Mouse (Mus musculus) embryonic facial prominence, embryonic 14.5 days (tissue): Measurements from ENCODE around the gene Sox1. TPM values are rescaled to one million over a fixed set of nuclear protein-coding genes. Genes with fewer than 3 reads are reported as not detected.
A peak's percentile ranks its signal among the peaks of the same experiment; 100 is the strongest.

ENCODE experiments used
- ATAC-seq: fragments of 200-750 bp; cut with Nextera tagmentation; 2 replicates; pipeline ENCODE4 v1.8.0; 2017; ENCODE audit warnings: low read depth, moderate number of reproducible peaks, moderate TSS enrichment
- DNase-seq: peaks from one replicate; pipeline ENCODE4 v3.0.0-alpha.2; 2015; ENCODE audit warnings: low spot score
- H3K27ac ChIP-seq: fragments of 300-500 bp; sonication (generic); replicated peaks from 2 replicates; pipeline ENCODE4 v1.5.1; 2014; ENCODE audit warnings: low read depth, mild to moderate bottlenecking, low read length, moderate library complexity
- H3K27me3 ChIP-seq: fragments of 300-500 bp; sonication (generic); replicated peaks from 2 replicates; pipeline ENCODE4 v1.6.1; 2014; ENCODE audit warnings: low read length; ENCODE audit not compliant: control insufficient read depth, insufficient read depth
- H3K36me3 ChIP-seq: fragments of 300-500 bp; sonication (generic); 2 replicates; pipeline ENCODE4 v1.6.1; 2014; ENCODE audit warnings: low read length, mixed read lengths; ENCODE audit not compliant: control insufficient read depth, insufficient read depth
- H3K4me1 ChIP-seq: fragments of 300-500 bp; sonication (generic); 2 replicates; pipeline ENCODE4 v1.6.1; 2014; ENCODE audit warnings: antibody characterized with exemption, low read length; ENCODE audit not compliant: control insufficient read depth, insufficient read depth
- H3K4me2 ChIP-seq: fragments of 300-500 bp; sonication (generic); 2 replicates; pipeline ENCODE4 v1.6.1; 2014; ENCODE audit warnings: low read depth, mild to moderate bottlenecking, low read length, moderate library complexity, mixed read lengths
- H3K4me3 ChIP-seq: fragments of 300-500 bp; sonication (generic); 2 replicates; pipeline ENCODE4 v1.5.1; 2014; ENCODE audit warnings: low read depth, mild to moderate bottlenecking, low read length
- H3K9ac ChIP-seq: fragments of 300-500 bp; sonication (generic); 2 replicates; pipeline ENCODE4 v1.6.1; 2014; ENCODE audit warnings: low read depth, mild to moderate bottlenecking, low read length, moderate library complexity, mixed read lengths
- H3K9me3 ChIP-seq: fragments of 300-500 bp; sonication (generic); 2 replicates; pipeline ENCODE4 v1.6.1; 2016; ENCODE audit warnings: low read length; ENCODE audit not compliant: control insufficient read depth
- WGBS: fragments of 180-500 bp; shearing (Covaris S2); extraction: QIAGEN DNeasy Blood & Tissue Kit; methylation state at CpG from one replicate; pipeline ENCODE4 v1.1.7; 2014; 5-methylcytosine and 5-hydroxymethylcytosine counted together
- microRNA-seq: library from miRNA; unstranded; fragments of <30 nt; microRNA quantifications from one replicate; pipeline ENCODE4, GENCODE M21; 2016; ENCODE audit warnings: borderline number of aligned reads
- polyA plus RNA-seq: library from polyadenylated mRNA; unstranded; fragments of >200 nt; fragmentation: Nextera tagmentation; extraction: Ambion mirVana; gene quantifications from 2 replicates; pipeline ENCODE4 v1.2.1, GENCODE M21; 2014

The Sox1 gene
- polyA plus RNA-seq, 1 experiment from 2014 or later: not detected

DNA sequence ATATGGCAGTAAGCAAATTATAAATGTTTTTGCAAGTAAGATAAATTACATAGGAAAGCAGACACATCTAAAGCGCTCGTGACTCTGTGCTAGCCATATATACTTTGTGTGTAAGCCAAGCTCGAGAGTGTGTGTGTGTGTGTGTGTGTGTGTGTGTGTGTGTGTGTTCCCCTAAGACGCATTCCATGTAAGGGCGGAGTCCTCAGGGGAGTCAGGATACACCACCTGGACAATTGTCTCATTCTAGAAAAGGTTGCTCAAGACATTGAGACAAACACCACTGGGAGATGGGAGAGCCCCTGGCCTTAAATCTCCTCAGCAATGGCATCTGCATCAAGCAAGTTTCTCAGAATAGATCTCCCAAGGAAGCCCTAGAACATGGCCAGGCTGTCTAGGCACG lies 42.9 kb downstream of the Sox1 start:
- WGBS: 85% methylated on average over 6 of the region's 6 CpGs
- no peaks in the 10 kb centered on the region for H3K9me3 ChIP-seq
- DNase-seq (no peak), ATAC-seq (no peak)
- H3K4me3 ChIP-seq: no peak overlapping the region
- peaks cover 27% of the 10 kb centered on the region for H3K27me3 ChIP-seq
- no peak overlapping the region for H3K27ac ChIP-seq
- no peak overlapping the region for H3K9ac ChIP-seq
- H3K4me2 ChIP-seq: no peak overlapping the region
- no peaks in the 10 kb centered on the region for H3K36me3 ChIP-seq
- H3K4me1 ChIP-seq: no peaks in the 10 kb centered on the region

DNA sequence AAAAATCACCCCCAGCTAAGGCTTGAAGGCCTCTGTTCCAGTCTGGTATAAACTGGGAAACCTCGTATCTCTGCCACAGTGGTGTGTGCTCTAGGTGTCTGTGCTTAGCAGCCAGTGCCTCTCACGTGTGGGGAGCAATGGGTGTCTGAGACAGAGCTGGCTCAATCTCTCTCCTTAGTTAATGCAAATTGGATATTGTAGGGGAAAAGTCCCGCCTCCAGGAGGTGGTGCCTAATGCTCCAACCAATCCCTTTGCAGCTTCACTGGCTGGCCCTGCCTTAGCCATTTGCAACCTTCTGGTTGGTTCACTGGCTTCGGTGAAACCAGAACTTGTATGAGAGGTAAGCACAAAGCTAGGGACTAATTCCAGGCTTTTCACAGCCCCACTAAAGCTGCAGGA lies 43.9 kb downstream of the Sox1 start:
- Histone ChIP-seq H3K4me1 (no peaks in the 10 kb centered on the region), H3K9ac (no peak overlapping the region), H3K27ac (no peak overlapping the region), H3K4me2 (no peak overlapping the region), H3K36me3 (no peaks in the 10 kb centered on the region), H3K27me3 (peaks cover 18% of the 10 kb centered on the region), H3K9me3 (no peaks in the 10 kb centered on the region), H3K4me3 (no peak overlapping the region)
- DNase-seq: peak; percentile 31
- no peak for ATAC-seq
- WGBS: 24% methylated on average over 4 of the region's 4 CpGs

GRCm38 (mm10) chr8:12439846-12440245 lies 44.8 kb downstream of the Sox1 start:
- Histone ChIP-seq H3K4me1 (no peaks in the 10 kb centered on the region), H3K36me3 (no peaks in the 10 kb centered on the region), H3K9me3 (no peaks in the 10 kb centered on the region), H3K27me3 (peaks cover 17% of the 10 kb centered on the region), H3K4me3 (no peak overlapping the region), H3K4me2 (no peak overlapping the region), H3K9ac (no peak overlapping the region), H3K27ac (no peak overlapping the region)
- DNase-seq (no peak), ATAC-seq (no peak)
- WGBS: 93% methylated on average over 10 of the region's 10 CpGs

DNA sequence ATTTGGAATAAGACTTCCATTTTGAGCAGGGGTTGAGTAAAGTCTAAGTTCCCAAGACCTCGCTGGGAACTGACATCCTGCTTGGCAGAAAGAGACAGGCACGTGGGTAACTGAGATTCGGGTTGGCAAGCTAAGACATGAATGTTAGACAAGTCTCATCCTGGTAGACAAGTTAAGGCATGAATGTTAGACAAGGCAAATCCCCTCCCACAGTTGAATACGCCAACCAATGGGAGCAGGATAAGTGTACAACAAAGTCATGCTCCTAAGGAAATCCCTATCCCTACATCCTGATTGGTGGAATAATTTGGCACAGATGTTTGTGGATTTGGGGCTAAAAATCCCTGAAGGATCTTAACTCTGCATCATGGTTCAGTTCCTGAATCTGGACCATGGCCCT lies 45.9 kb downstream of the Sox1 start:
- DNase-seq (no peak), ATAC-seq (no peak)
- Histone ChIP-seq H3K27ac (no peak overlapping the region), H3K4me3 (no peak overlapping the region), H3K9me3 (no peaks in the 10 kb centered on the region), H3K27me3 (peaks cover 18% of the 10 kb centered on the region), H3K9ac (no peak overlapping the region), H3K4me1 (no peaks in the 10 kb centered on the region), H3K4me2 (no peak overlapping the region), H3K36me3 (no peaks in the 10 kb centered on the region)
- 83% methylated on average over 4 of the region's 4 CpGs for WGBS

GRCm38 (mm10) chr8:12445258-12445657 lies 50.2 kb downstream of the Sox1 start:
- Histone ChIP-seq H3K9me3 (no peaks in the 10 kb centered on the region), H3K4me2 (no peak overlapping the region), H3K4me3 (no peak overlapping the region), H3K36me3 (no peaks in the 10 kb centered on the region), H3K4me1 (no peaks in the 10 kb centered on the region), H3K9ac (no peak overlapping the region), H3K27ac (no peak overlapping the region), H3K27me3 (peaks cover 46% of the 10 kb centered on the region)
- DNase-seq (no peak), ATAC-seq (no peak)
- WGBS: 46% methylated on average over 2 of the region's 2 CpGs

DNA sequence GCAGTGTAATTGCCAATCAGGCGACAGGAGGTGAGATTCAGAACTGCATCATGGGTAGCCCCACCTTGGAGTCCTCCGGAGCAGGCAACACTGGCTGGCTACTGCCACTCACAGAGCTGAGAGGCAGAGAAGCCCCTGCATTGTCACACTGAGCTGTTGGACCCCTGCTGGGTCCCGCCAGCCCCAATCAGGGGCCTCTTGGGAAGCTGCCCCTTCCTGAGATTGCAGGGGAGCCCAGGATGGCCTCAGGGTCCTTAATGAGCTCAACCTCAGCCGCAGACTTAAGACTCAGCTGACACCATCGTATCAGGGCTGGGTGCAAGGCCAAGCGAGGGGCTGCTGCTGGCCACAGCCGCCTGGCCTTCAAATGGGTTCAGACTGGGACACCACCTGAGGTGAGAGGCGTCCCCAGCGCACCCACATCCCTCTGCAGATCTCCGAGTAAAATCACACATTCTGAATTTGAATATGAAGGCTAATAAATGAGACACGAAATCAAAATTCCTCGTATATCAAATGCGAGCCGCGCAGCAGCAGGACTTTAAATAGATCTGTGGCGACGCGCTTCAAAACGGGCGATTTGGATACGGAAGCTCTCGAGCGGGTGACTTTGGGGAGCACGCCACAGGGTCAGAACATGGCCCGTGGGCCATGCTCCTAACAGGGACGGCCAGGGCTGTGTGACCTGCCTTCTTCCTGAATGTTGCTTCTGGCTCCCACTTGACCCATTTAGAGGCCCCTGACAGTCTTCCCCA lies 51.0 kb downstream of the Sox1 start:
- WGBS: under 1% methylated on average over 25 of the region's 26 CpGs
- H3K27me3 ChIP-seq: peaks cover 46% of the 10 kb centered on the region
- DNase-seq: no peak
- no peaks in the 10 kb centered on the region for H3K36me3 ChIP-seq
- no peaks in the 10 kb centered on the region for H3K9me3 ChIP-seq
- 0 out of 2 replicates have a peak overlapping the region, but pooled peaks have one; percentile 3 for H3K4me3 ChIP-seq
- ATAC-seq: no peak
- H3K9ac ChIP-seq: no peak overlapping the region
- no peak overlapping the region; the same call in 1 of the 2 replicates for H3K4me2 ChIP-seq
- H3K4me1 ChIP-seq: no peaks in the 10 kb centered on the region
- H3K27ac ChIP-seq: no peak overlapping the region

Small RNA genes within 50 kb of the gene (microRNA-seq; reads per million reads assigned to microRNA genes)
- not detected for gene Gm25239

Other genes with a start within 250 kb of the Sox1 start
- gene A230072I06Rik, start 116.5 kb upstream of the Sox1 start, polyA plus RNA-seq: not detected in 2 replicates
- not detected in 2 replicates for gene Spaca7, start 177.7 kb downstream of the Sox1 start, polyA plus RNA-seq